Mouse (Mus musculus): ENCODE data around the gene Rfx1. TPM values are rescaled to one million over a fixed set of nuclear protein-coding genes. Genes with fewer than 3 reads are reported as not detected.
A peak's percentile ranks its signal among the peaks of the same experiment; 100 is the strongest.

Rfx1 gene
- total and polyA plus RNA-seq, 3 experiments = 3.2 to 13.1 (median 10.8) TPM

- H3K27me3 ChIP-seq (replicated peaks) = peaks cover 22% of the 10 kb centered on the region
Measured at GRCm38 (mm10) chr8:84023631-84024030, 43.0 kb upstream of the Rfx1 start.

GRCm38 (mm10) chr8:84024171-84024570 lies 42.5 kb upstream of the Rfx1 start:
- dilution Hi-C loops (cut with MboI; ENCODE audit: extremely low pct_ligation_motif_present, extremely low pct_unique_long_range_greater_than_20kb, low sequenced_read_pairs) = no loop called here
- H3K27me3 ChIP-seq (replicated peaks) = peaks cover 22% of the 10 kb centered on the region
- TF ChIP-seq TBP (conservative IDR thresholded peaks at IDR 0.05; ENCODE audit: low read depth, low read length) (no peak), KAT2A (IDR thresholded peaks at IDR 0.05; ENCODE audit: insufficient replicate concordance, low read length) (no peak), ZMIZ1 (IDR thresholded peaks at IDR 0.05; ENCODE audit: low read depth, low read length) (no peak), EP300 (IDR thresholded peaks at IDR 0.05; ENCODE audit: low read length) (no peak), E2F4 (IDR thresholded peaks at IDR 0.05; ENCODE audit: insufficient replicate concordance, low read depth, low read length) (no peak), ZC3H11A (IDR thresholded peaks at IDR 0.05; ENCODE audit: low read depth, low read length) (no peak), POLR2A (IDR thresholded peaks at IDR 0.05; ENCODE audit: low read depth, low read length) (no peak), RCOR1 (conservative IDR thresholded peaks at IDR 0.05; ENCODE audit: low read depth, low read length) (no peak), ZNF384 (IDR thresholded peaks at IDR 0.05; ENCODE audit: low read depth, low read length) (no peak), MEF2A (IDR thresholded peaks at IDR 0.05; ENCODE audit: borderline replicate concordance, low read depth, low read length) (no peak), PAX5 (IDR thresholded peaks at IDR 0.05; ENCODE audit: low read length) (no peak), MAZ (IDR thresholded peaks at IDR 0.05; ENCODE audit: low read depth, low read length) (no peak), POLR2AphosphoS2 (IDR thresholded peaks at IDR 0.05; ENCODE audit: low read depth, low read length) (no peak), NELFE (IDR thresholded peaks at IDR 0.05; ENCODE audit: low read depth, low read length) (no peak), MYC (IDR thresholded peaks at IDR 0.05; ENCODE audit: low read depth, low read length) (peak; percentile 82), ZKSCAN1 (IDR thresholded peaks at IDR 0.05; ENCODE audit: borderline replicate concordance, low read depth, low read length) (no peak), IRF4 (IDR thresholded peaks at IDR 0.05; ENCODE audit: low read depth, low read length) (no peak), HCFC1 (IDR thresholded peaks at IDR 0.05; ENCODE audit: low read depth, low read length) (no peak), UBTF (IDR thresholded peaks at IDR 0.05; ENCODE audit: low read depth, low read length) (no peak), JUND (conservative IDR thresholded peaks at IDR 0.05; ENCODE audit: low read depth, low read length) (no peak), USF1 (IDR thresholded peaks at IDR 0.05; ENCODE audit: low read depth, low read length) (no peak), NRF1 (IDR thresholded peaks at IDR 0.05; ENCODE audit: low read depth, low read length) (no peak), CHD2 (IDR thresholded peaks at IDR 0.05; ENCODE audit: low read length) (no peak), ELF1 (IDR thresholded peaks at IDR 0.05; ENCODE audit: low read depth, low read length) (no peak), CTCF (conservative IDR thresholded peaks at IDR 0.05 in 1 of 2, IDR thresholded peaks at IDR 0.05 in 1 of 2; ENCODE audit: low read depth in 2 of 2, low read length in 2 of 2) (peak; percentile 77 to 83), CHD1 (IDR thresholded peaks at IDR 0.05; ENCODE audit: low read depth, low read length) (no peak), RAD21 (IDR thresholded peaks at IDR 0.05; ENCODE audit: low read depth, low read length) (peak; percentile 43), SMC3 (IDR thresholded peaks at IDR 0.05; ENCODE audit: low read depth, low read length) (peak; percentile 40), ETS1 (conservative IDR thresholded peaks at IDR 0.05; ENCODE audit: low read depth, low read length) (no peak), BHLHE40 (IDR thresholded peaks at IDR 0.05; ENCODE audit: low read depth, low read length) (no peak), MAFK (IDR thresholded peaks at IDR 0.05; ENCODE audit: insufficient replicate concordance, low read length) (no peak), GABPA (IDR thresholded peaks at IDR 0.05; ENCODE audit: insufficient replicate concordance, low read depth, low read length) (no peak), USF2 (conservative IDR thresholded peaks at IDR 0.05; ENCODE audit: low read depth, low read length) (no peak), MAX (IDR thresholded peaks at IDR 0.05; ENCODE audit: low read length) (peak; percentile 60; the same call in 1 of the 2 replicates)

More at GRCm38 (mm10) chr8:84023631-84024030, 43.0 kb upstream of the Rfx1 start:
- H3K4me2 ChIP-seq (ENCODE audit: insufficient read depth, low read depth, poor library complexity, severe bottlenecking) = no peak overlapping the region
- in situ Hi-C loops (cut with MboI; ENCODE audit: low pct_ligation_motif_present, low pct_unique_long_range_greater_than_20kb, low sequenced_read_pairs) = no loop called here
- H3K36me3 ChIP-seq (replicated peaks in 1 of 2; ENCODE audit: control insufficient read depth in 1 of 2, insufficient read depth in 1 of 2, low read length in 1 of 2) = no peaks in the 10 kb centered on the region
- no peak for DNase-seq (ENCODE audit: extremely low read depth)
- H3K27ac ChIP-seq (ENCODE audit: insufficient read depth, low read depth) = no peak overlapping the region
- no peaks in the 10 kb centered on the region for H3K9me3 ChIP-seq (replicated peaks; ENCODE audit: low read length)
- H3K4me1 ChIP-seq (ENCODE audit: control insufficient read depth in 1 of 2, insufficient read depth in 2 of 2) = peaks cover 0 to 4% of the 10 kb centered on the region in 2 experiments; a peak in 2 of 4 replicates
- no peak overlapping the region for H3K4me3 ChIP-seq (replicated peaks in 1 of 3; ENCODE audit: low read depth in 2 of 3, low read length in 2 of 3, poor library complexity in 1 of 3)
- H3K79me2 ChIP-seq (replicated peaks; ENCODE audit: control insufficient read depth, extremely low read depth, insufficient read depth, poor library complexity, severe bottlenecking) = no peaks in the 10 kb centered on the region
- no peak overlapping the region for H3K9ac ChIP-seq (ENCODE audit: insufficient read depth, low read depth)
- no peak for TF ChIP-seq POLR2A (IDR thresholded peaks at IDR 0.05; ENCODE audit: low read depth, low read length)
- no peak for TF ChIP-seq RAD21 (IDR thresholded peaks at IDR 0.05; ENCODE audit: low read depth, low read length)
- dilution Hi-C loops (cut with MboI; ENCODE audit: extremely low pct_ligation_motif_present, extremely low pct_unique_long_range_greater_than_20kb, low sequenced_read_pairs) = no loop called here

More at GRCm38 (mm10) chr8:84024171-84024570, 42.5 kb upstream of the Rfx1 start:
- in situ Hi-C loops (cut with MboI; ENCODE audit: low pct_ligation_motif_present, low pct_unique_long_range_greater_than_20kb, low sequenced_read_pairs) = no loop called here
- Histone ChIP-seq H3K4me2 (ENCODE audit: insufficient read depth, low read depth, poor library complexity, severe bottlenecking) (no peak overlapping the region), H3K36me3 (replicated peaks in 1 of 2; ENCODE audit: control insufficient read depth in 1 of 2, insufficient read depth in 1 of 2, low read length in 1 of 2) (no peaks in the 10 kb centered on the region), H3K9ac (ENCODE audit: insufficient read depth, low read depth) (no peak overlapping the region), H3K4me3 (replicated peaks in 1 of 3; ENCODE audit: low read depth in 2 of 3, low read length in 2 of 3, poor library complexity in 1 of 3) (no peak overlapping the region), H3K4me1 (ENCODE audit: control insufficient read depth in 1 of 2, insufficient read depth in 2 of 2) (peaks cover 0 to 4% of the 10 kb centered on the region in 2 experiments; a peak in 2 of 4 replicates), H3K27ac (ENCODE audit: insufficient read depth, low read depth) (no peak overlapping the region), H3K79me2 (replicated peaks; ENCODE audit: control insufficient read depth, extremely low read depth, insufficient read depth, poor library complexity, severe bottlenecking) (no peaks in the 10 kb centered on the region), H3K9me3 (replicated peaks; ENCODE audit: low read length) (no peaks in the 10 kb centered on the region)
- DNase-seq (ENCODE audit: extremely low read depth) = peak; percentile 47

All from CH12.LX (cell line).